Mouse (Mus musculus): ENCODE measurements around the gene Gm17509. TPM values are rescaled to one million over a fixed set of nuclear protein-coding genes. Genes with fewer than 3 reads are reported as not detected.

Gm17509 gene
- polyA plus RNA-seq (2012; rRNA removed), result 0.02 and 0.05 TPM in 2 replicates

GRCm38 (mm10) chr13:117220501-117221321 lies at the start of gene Gm17509:
Gene Gm17509, minus strand, starts transcription at chr13:117221075.

GRCm38 (mm10) chr13:117208236-117208635 lies 12.6 kb downstream of the Gm17509 start, which contains the start of gene Emb:
Gene Emb, plus strand, starts transcription at chr13:117208536.

Other genes with a start within 250 kb of the Gm17509 start
- 3.2 and 3.7 TPM in 2 replicates for gene Parp8, start 195.5 kb downstream of the Gm17509 start, polyA plus RNA-seq (2012; rRNA removed)
- gene Emb, start 12.5 kb downstream of the Gm17509 start, polyA plus RNA-seq (2012; rRNA removed), result 9.8 and 11.9 TPM in 2 replicates

All from liver, embryonic 14 days (tissue).